Mouse (Mus musculus) lung, adult 2 months (tissue): ENCODE measurements around the gene Pla2g4e.

ENCODE experiments used
- CTCF ChIP-seq: fragments of 200-500 bp; IDR thresholded peaks from 2 replicates; pipeline ENCODE4 v1.5.1; 2011; ENCODE audit warnings: mild to moderate bottlenecking, low read length, control low read depth; ENCODE audit not compliant: insufficient read depth
- POLR2A ChIP-seq: fragments of 200-500 bp; IDR thresholded peaks from 2 replicates; pipeline ENCODE4 v1.6.1; 2011; ENCODE audit warnings: low read depth, mild to moderate bottlenecking, control low read depth, low read length, borderline replicate concordance; ENCODE audit errors: extremely low read depth

DNA sequence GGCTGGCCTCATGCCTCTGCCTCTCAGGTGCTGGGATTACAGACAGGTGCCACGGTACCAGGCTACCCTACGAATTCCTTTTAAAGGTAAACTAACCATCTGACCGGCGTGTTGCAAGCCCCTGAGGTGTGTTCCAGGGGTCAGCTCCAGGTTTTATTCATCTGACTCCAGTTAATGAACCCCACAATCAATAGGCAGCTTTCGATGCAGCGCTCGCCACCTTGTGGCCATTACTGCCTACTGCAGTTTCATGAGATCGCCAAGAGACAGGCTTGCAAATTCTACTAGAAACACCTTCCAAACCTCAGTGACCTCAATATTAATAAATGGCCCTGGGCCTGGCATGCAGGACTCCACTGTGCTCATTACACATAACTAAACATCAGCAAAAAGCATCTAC, 34.8 kb upstream of the Pla2g4e start:
- TF ChIP-seq POLR2A (no peak), CTCF (peak; percentile 84)
